Mouse (Mus musculus) liver, adult 2 months (tissue): ENCODE data around the gene Rragd. TPM values are rescaled to one million over a fixed set of nuclear protein-coding genes. Genes with fewer than 3 reads are reported as not detected.

Source experiments
- DNase-seq: peaks from one replicate; pipeline ENCODE4 v3.0.0-alpha.2; 2011; ENCODE audit warnings: low read depth, low spot score; ENCODE audit errors: extremely low read depth
- H3K27ac ChIP-seq: fragments of 200-500 bp; replicated peaks from 2 replicates; pipeline ENCODE4 v1.5.1; 2012; ENCODE audit warnings: low read depth, mild to moderate bottlenecking, control low read depth, inconsistent platforms, low read length; ENCODE audit not compliant: insufficient read depth
- H3K27me3 ChIP-seq: fragments of 200-500 bp; 2 replicates; pipeline ENCODE4 v1.6.1; 2012; ENCODE audit warnings: mild to moderate bottlenecking, moderate library complexity, low read length, inconsistent platforms; ENCODE audit not compliant: control insufficient read depth, insufficient read depth
- H3K36me3 ChIP-seq: fragments of 200-500 bp; 2 replicates; pipeline ENCODE4 v1.6.1; 2012; ENCODE audit warnings: low read length, inconsistent platforms; ENCODE audit not compliant: control insufficient read depth, insufficient read depth
- H3K4me1 ChIP-seq: fragments of 200-500 bp; 2 replicates; pipeline ENCODE4 v1.6.1; 2011; ENCODE audit warnings: low read length; ENCODE audit not compliant: control insufficient read depth, insufficient read depth
- H3K4me3 ChIP-seq: fragments of 200-500 bp; 2 replicates; pipeline ENCODE4 v1.5.1; 2011; ENCODE audit warnings: low read depth, mild to moderate bottlenecking, control low read depth, low read length, moderate library complexity; ENCODE audit not compliant: insufficient read depth
- H3K79me2 ChIP-seq: fragments of 200-500 bp; 2 replicates; pipeline ENCODE4 v1.6.1; 2012; ENCODE audit warnings: inconsistent platforms, mild to moderate bottlenecking, low read length, moderate library complexity; ENCODE audit not compliant: control insufficient read depth, insufficient read depth
- H3K9ac ChIP-seq: fragments of 200-500 bp; 2 replicates; pipeline ENCODE4 v1.6.1; 2012; ENCODE audit warnings: low read depth, mild to moderate bottlenecking, control low read depth, inconsistent platforms, low read length
- CTCF ChIP-seq: fragments of 200-500 bp; IDR thresholded peaks from 2 replicates; pipeline ENCODE4 v1.5.1; 2011; ENCODE audit warnings: low read depth, low read length, control low read depth
- POLR2A ChIP-seq: fragments of 200-500 bp; IDR thresholded peaks from 2 replicates; pipeline ENCODE4 v1.6.1; 2011; ENCODE audit warnings: low read length, control low read depth; ENCODE audit not compliant: insufficient read depth; ENCODE audit errors: extremely low read depth
- WGBS: fragments of 180-500 bp; shearing (Covaris S2); methylation state at CpG from one replicate; pipeline ENCODE4 v1.1.7; 2018; 5-methylcytosine and 5-hydroxymethylcytosine counted together
- polyA plus RNA-seq: library from polyadenylated mRNA; depleted of rRNA; stranded (reverse); fragments of >200 nt; gene quantifications from 2 replicates; pipeline ENCODE4 v1.2.3, GENCODE M21; 2012
- total RNA-seq: library from RNA; depleted of rRNA; stranded (reverse); fragments of >200 nt; gene quantifications from 2 replicates; pipeline ENCODE4 v1.2.3, GENCODE M21; 2014

The Rragd gene
- total and polyA plus RNA-seq, 2 experiments, result 0.59 to 1.5 TPM

DNA sequence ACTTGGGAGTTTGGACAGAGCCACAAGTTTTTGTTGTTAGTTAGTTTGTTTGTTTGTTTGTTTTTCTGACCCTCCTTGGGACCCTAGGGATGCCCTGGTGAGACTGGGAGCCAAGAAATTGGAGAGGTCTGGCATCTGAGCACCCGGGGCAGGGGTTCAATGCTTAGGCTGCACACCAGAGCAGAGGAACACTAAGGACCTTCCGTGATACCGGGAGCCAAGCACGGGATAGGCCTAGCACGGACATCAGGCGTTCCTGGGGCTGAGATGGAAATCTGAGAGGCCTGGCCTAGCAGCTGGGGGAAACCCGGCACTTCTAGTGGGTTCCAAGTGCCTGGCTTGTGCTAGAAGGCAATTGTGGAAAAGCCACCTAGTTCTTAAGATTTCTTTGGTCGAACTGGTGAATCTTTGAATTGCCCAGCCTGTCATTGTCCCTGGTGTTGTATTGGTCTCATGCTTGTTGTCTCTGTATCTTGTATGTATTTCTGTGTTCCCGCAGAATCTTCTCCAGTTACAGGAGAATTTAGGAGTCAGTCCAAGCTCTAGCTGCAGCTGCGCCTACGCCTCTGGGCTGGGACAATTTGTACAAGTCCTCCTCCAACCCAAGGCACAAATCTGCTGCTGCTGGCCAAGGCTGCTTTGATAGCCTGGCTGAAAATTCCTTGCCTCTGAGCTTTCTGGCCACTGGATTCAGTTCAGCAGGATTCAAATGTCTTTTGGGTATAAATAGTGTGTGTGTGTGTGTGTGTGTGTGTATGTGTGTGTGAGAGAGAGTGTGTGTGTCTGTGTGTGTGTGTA, 75.3 kb downstream of the Rragd start:
- H3K79me2 ChIP-seq, result no peaks in the 10 kb centered on the region
- WGBS, result 79% methylated on average over 11 of the region's 11 CpGs
- peak; percentile 31 for DNase-seq
- H3K27ac ChIP-seq, result peak overlapping the region; percentile 13; the same call in 1 of the 2 replicates
- peaks cover under 1% of the 10 kb centered on the region; the same call in 1 of the 2 replicates for H3K36me3 ChIP-seq
- 0 out of 2 replicates have a peak, but pooled peaks cover 2% of the 10 kb centered on the region for H3K4me1 ChIP-seq
- TF ChIP-seq CTCF (no peak), POLR2A (no peak)
- H3K9ac ChIP-seq, result no peak overlapping the region
- no peaks in the 10 kb centered on the region for H3K27me3 ChIP-seq
- no peak overlapping the region for H3K4me3 ChIP-seq

DNA sequence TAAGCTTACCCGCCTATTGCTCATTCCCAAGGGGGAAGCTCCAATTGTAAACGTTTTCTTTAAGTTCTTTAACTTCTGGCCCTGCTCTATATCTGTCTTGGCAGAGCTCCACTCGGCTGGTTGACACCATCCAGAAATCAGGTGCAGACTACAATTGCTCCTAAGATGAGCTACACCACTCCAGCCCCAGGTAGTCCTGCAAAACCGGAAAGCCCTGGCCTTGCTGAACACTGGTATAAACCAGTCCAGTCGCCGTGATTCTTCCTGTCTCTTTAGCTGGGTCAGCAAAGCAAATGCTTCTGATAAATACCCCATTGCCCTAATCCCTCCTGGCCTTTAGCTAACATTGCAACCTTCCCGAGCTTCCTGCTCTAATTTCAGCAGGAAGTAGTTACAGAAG, 78.3 kb downstream of the Rragd start:
- H3K36me3 ChIP-seq, result no peaks in the 10 kb centered on the region
- 57% methylated on average over 7 of the region's 7 CpGs for WGBS
- TF ChIP-seq POLR2A (no peak), CTCF (no peak)

DNA sequence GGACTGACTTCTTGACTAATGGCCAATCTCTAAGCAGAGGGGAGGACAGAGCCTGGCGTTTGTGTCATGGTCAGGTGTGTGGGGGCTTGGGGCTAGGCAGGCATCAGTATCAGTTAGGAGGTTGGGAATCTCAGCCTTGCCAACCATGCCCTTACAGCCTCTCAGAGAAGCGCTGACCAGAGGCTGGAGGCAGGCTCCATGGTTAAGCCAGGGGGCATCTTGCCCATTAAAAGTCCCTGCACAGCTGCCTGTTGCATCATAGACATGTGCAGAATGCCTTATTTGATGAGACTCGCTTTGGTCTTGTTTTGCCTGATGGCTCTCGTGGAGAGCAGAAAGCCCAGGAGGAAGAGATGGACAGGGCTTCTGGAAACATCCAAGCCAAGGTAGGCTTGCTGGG, 80.1 kb downstream of the Rragd start, which contains the start of gene Gabrr2:
Gabrr2 (plus strand) TSS at position 19 of the 400 bp plus-strand sequence.
- H3K4me3 ChIP-seq, result no peak within 1 kb of the TSS
- H3K27ac ChIP-seq, result no peak within 1 kb of the TSS
- TF ChIP-seq CTCF (no peak), POLR2A (no peak)
- H3K4me1 ChIP-seq, result 0 out of 2 replicates have a peak, but pooled peaks cover 2% of the 10 kb centered on the region
- 88% methylated on average over 4 of the region's 4 CpGs for WGBS
- H3K79me2 ChIP-seq, result no peaks in the 10 kb centered on the region
- no peak within 1 kb of the TSS for H3K9ac ChIP-seq
- no peaks in the 10 kb centered on the region for H3K27me3 ChIP-seq
- DNase-seq, result no peak
- no peaks in the 10 kb centered on the region for H3K36me3 ChIP-seq

More for the DNA sequence above, 78.3 kb downstream of the Rragd start:
- Histone ChIP-seq H3K4me3 (no peak overlapping the region), H3K27ac (no peak overlapping the region), H3K79me2 (no peaks in the 10 kb centered on the region), H3K9ac (no peak overlapping the region), H3K27me3 (no peaks in the 10 kb centered on the region), H3K4me1 (0 out of 2 replicates have a peak, but pooled peaks cover 2% of the 10 kb centered on the region)
- no peak for DNase-seq

DNA sequence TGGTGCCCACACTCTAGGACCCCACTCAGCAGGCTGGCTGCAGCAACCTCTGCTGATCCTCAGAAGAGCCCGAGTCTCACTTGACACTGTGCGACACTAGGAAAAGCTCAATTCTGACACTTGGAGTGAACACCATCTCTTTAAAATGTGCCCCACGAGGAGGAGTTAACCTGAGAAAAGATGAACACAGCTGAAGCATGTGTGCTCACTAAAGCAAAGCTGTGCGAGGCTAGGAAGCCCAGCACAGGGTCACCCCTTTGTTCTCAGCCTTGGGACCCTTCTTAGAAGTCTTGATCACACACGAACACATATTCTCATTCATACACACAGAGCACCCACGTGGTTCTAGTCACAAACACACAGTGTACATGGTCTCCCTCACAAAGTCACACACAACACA, 82.1 kb downstream of the Rragd start:
- TF ChIP-seq POLR2A (no peak), CTCF (no peak)
- Histone ChIP-seq H3K79me2 (no peaks in the 10 kb centered on the region), H3K27me3 (no peaks in the 10 kb centered on the region), H3K4me1 (no peaks in the 10 kb centered on the region), H3K27ac (no peak overlapping the region), H3K4me3 (no peak overlapping the region), H3K9ac (no peak overlapping the region), H3K36me3 (no peaks in the 10 kb centered on the region)
- no peak for DNase-seq
- WGBS, result 88% methylated on average over 6 of the region's 6 CpGs

DNA sequence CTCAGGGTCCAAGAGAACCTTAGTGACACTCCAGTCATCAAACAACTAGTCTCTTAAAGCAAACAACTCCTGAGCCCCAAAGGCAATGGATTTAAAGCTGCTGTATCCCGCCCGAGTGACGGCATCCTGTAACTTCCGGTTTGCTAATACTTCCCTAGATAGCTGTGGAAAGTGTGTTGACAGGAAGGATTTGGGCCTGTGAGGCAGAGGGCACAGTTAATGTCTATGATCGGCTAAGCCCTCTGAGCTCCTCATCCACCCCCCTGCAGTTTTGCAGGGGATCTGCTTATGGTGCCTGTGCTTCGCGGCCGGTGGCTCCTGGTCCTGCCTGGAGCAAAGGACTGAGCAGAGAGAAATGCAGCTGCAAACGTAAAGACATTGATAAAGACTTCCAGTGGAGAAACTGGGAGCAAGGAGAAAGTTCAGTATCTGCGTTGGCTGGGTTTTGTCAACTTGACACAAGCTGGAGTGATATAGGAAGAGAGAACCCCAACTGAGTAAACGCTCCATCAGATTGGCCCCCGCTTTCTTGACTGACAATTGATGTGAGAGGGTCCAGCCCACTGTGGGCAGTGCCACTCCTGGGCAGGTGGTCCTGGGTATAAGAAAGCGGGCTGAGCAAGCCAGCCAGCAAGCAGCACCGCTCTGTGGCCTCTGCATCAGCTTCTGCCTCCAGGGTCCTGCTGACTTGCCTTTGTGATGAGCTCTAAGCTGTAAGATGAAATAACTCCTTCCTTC, 83.6 kb downstream of the Rragd start:
- no peaks in the 10 kb centered on the region for H3K36me3 ChIP-seq
- H3K9ac ChIP-seq, result no peak overlapping the region
- WGBS, result 51% methylated on average over 14 of the region's 14 CpGs
- TF ChIP-seq CTCF, result no peak
- TF ChIP-seq POLR2A, result no peak
- H3K27me3 ChIP-seq, result no peaks in the 10 kb centered on the region
- no peak overlapping the region for H3K4me3 ChIP-seq
- H3K79me2 ChIP-seq, result no peaks in the 10 kb centered on the region
- DNase-seq, result no peak
- H3K27ac ChIP-seq, result no peak overlapping the region
- H3K4me1 ChIP-seq, result no peaks in the 10 kb centered on the region
